Mouse (Mus musculus) embryo, embryonic 10.5 days (tissue): ENCODE measurements around the gene Ppp1r2.

Experiments used
- DNase-seq: peaks from one replicate; pipeline ENCODE4 v3.0.0-alpha.2; 2015; ENCODE audit warnings: low spot score

The Ppp1r2 gene

GRCm38 (mm10) chr16:31290281-31290680, 15.2 kb upstream of the Ppp1r2 start:
- DNase-seq, result no peak

- DNase-seq, result no peak
Measured at GRCm38 (mm10) chr16:31287712-31288111, 12.6 kb upstream of the Ppp1r2 start.

- DNase-seq, result no peak
Measured at GRCm38 (mm10) chr16:31286801-31287488, 11.9 kb upstream of the Ppp1r2 start.

- no peak for DNase-seq
Measured at GRCm38 (mm10) chr16:31281981-31282380, 6.9 kb upstream of the Ppp1r2 start.

- DNase-seq, result no peak
Measured at GRCm38 (mm10) chr16:31280176-31280575, 5.1 kb upstream of the Ppp1r2 start.

- DNase-seq, result no peak
Measured at GRCm38 (mm10) chr16:31278581-31278980, 3.5 kb upstream of the Ppp1r2 start.

GRCm38 (mm10) chr16:31278081-31278480, 3.0 kb upstream of the Ppp1r2 start:
- DNase-seq, result no peak

- no peak for DNase-seq
Measured at GRCm38 (mm10) chr16:31276962-31277361, 1.9 kb upstream of the Ppp1r2 start.

- no peak for DNase-seq
Measured at GRCm38 (mm10) chr16:31276539-31276938, 1.5 kb upstream of the Ppp1r2 start.

GRCm38 (mm10) chr16:31274084-31274483, 993 bp downstream of the Ppp1r2 start:
- peak; percentile 20 for DNase-seq

GRCm38 (mm10) chr16:31266692-31267091, 8.4 kb downstream of the Ppp1r2 start:
- DNase-seq, result no peak

GRCm38 (mm10) chr16:31256151-31256550, 18.9 kb downstream of the Ppp1r2 start:
- no peak for DNase-seq

- DNase-seq, result no peak
Measured at GRCm38 (mm10) chr16:31255685-31256084, 19.4 kb downstream of the Ppp1r2 start.

GRCm38 (mm10) chr16:31249401-31249800, 25.7 kb downstream of the Ppp1r2 start:
- DNase-seq, result no peak

GRCm38 (mm10) chr16:31248717-31249116, 26.4 kb downstream of the Ppp1r2 start:
- DNase-seq, result no peak

- no peak for DNase-seq
Measured at GRCm38 (mm10) chr16:31247442-31247841, 27.6 kb downstream of the Ppp1r2 start.

- no peak for DNase-seq
Measured at GRCm38 (mm10) chr16:31244053-31244452, 31.0 kb downstream of the Ppp1r2 start.

GRCm38 (mm10) chr16:31241433-31241832, 33.6 kb downstream of the Ppp1r2 start:
- no peak for DNase-seq

GRCm38 (mm10) chr16:31240569-31240968, 34.5 kb downstream of the Ppp1r2 start:
- no peak for DNase-seq

- DNase-seq, result no peak
Measured at GRCm38 (mm10) chr16:31238281-31238680, 36.8 kb downstream of the Ppp1r2 start.

- peak; percentile 52 for DNase-seq
Measured at GRCm38 (mm10) chr16:31235457-31236310, 39.4 kb downstream of the Ppp1r2 start.

GRCm38 (mm10) chr16:31234808-31235456, 40.1 kb downstream of the Ppp1r2 start:
- DNase-seq, result no peak

- DNase-seq, result no peak
Measured at GRCm38 (mm10) chr16:31234356-31234755, 40.7 kb downstream of the Ppp1r2 start.
